Mouse (Mus musculus): ENCODE measurements around the gene Npw.

GRCm38 (mm10) chr17:24705821-24706220 is 47.6 kb upstream of the Npw start:
- TF ChIP-seq CTCF (IDR thresholded peaks at IDR 0.05; ENCODE audit: low read depth) = no peak
- TF ChIP-seq EP300 (IDR thresholded peaks at IDR 0.05; ENCODE audit: low read depth) = no peak
